Mouse (Mus musculus) left cerebral cortex, adult 11 months (tissue): Measurements from ENCODE around the gene Pgpep1.

Experiments used
- DNase-seq: peaks from one replicate; pipeline ENCODE4 v3.0.0; 2022; ENCODE audit warnings: low spot score

Pgpep1 gene

DNA sequence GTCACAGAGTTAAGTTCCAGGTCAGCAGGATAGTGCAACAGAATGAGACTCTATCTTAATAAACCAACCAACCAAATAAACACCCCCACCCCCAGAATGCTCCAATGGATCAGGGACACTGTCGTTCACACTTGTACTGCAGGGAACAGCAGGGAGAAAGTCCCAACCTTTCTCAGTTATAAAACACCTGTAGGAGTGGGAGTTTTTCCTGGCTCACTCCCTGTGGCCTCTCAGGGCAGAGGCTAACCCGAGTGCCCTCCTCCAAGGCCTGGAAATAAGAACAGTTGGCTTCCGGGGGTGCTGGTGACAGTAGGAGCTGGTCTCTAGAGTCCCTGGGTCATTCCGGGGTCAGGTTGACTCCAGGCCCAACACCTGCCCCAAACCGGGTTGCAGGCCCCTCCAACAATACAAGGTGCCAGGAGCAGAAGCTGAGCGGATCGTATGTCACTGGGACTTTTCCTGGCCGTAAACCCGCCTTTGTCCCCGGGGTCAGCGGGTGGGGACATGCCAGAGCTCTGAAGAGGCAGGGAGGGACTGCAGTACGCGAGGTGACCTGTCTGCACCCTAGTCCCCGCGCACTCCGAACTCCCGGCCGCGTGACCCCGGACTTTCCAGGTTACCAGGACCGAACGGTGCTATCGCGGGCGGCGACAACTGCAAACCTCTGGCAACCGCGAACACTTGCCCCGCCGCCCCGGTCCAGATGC, 1.1 kb downstream of the Pgpep1 start:
- no peak for DNase-seq

DNA sequence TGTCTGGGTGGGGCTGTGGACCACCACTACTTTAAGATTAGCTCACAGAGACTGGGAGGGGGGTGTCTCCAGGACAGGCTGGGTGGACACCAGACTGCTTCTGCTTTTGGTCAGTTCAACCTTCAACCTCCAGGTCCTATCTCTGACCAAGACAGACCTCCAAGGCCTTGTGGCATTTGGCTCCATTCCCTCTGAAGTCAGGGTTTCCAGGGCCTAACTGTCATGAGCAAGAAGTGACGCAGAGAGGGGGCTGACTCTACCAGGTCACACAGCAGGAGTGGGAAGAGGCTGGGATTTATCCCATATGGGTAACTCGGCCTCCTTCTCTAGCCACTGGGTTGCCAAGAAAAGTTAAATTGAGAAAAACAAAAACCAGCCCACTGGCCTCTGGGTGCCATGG, 2.4 kb downstream of the Pgpep1 start:
- no peak for DNase-seq

DNA sequence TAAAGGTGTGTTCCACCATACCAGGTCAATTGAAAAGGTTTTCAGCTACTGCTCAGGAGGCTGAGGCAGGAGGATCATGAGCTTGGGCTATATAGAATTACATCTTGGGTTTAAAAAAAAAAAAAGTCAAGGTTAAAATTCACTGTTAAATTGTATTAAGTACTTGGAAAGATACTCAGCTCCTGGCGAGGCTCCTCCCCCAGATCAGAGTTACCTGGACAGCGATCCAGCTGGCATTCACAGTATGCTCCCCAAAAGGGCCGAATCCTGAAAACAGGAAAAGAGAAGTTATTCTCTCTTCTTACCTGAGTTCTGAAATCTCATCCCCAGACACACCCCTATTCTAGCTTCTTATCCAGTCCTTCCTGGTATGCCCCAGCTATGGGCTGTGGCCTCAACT, 3.0 kb downstream of the Pgpep1 start:
- no peak for DNase-seq

DNA sequence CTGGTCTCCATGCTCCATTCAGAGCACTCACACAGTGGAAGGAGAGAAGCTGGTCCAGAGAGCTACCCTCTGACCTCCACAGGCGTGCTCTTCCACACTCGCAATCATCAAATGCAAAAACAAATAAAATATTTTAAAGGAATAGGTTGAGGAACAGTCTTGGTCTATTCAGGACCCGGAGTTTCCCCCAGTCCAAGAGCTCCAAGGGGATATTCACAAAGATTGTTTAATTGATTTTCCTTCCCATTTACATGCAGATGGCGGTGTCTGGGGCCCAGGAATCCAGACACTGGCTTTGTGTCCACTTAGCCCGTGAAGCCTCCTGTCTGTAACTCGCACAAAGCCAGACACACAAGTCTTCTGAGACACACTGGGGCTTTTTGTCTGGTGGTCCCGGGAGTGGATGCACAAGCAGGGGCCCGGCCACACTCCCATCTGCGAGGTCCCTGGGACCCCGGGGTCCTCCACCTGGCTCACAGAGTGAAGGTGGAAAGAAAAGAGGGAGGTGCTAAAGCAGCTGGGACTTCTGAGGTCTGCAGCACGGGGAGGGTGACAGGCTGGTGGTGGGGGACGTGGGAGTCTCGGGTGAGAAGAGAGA, 3.9 kb downstream of the Pgpep1 start:
- no peak for DNase-seq

DNA sequence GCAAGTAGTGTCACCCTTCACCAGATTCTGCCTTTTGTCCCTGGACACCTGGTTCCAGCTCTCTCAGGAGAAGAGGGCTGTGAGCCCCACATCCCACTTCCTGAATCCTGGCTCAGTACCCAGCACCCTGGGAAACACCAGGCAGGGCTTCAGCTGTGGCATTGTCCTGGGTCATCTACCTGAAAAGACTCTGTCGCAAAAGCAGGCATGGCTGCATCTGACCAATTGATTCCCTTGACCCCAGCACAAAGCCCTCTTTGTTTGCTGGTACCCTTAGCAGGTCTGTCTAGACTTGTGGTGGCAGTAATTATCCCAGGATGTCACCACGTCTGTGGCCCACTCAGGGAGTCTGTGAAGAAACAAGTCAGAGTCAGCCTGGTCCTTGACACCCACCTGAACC, 4.7 kb downstream of the Pgpep1 start:
- DNase-seq = no peak

DNA sequence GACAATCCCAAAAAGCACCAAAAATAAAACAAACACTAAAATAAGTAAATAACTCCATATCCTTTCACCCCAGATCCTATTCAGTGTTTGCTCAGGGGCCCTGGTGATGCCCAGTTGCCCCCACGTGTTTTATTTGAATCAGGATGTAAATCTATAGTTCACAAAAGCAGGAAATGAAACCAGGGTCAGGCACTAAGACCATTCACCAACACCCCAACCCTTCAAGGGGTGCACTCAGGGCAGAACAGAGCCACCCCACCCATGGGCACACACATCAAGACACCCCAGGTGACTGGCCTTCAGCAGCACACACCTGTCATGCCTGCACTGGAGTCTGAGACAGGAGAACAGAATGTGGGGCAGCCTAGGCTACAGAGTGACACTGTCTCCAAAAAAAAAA, 6.1 kb downstream of the Pgpep1 start:
- DNase-seq = no peak

DNA sequence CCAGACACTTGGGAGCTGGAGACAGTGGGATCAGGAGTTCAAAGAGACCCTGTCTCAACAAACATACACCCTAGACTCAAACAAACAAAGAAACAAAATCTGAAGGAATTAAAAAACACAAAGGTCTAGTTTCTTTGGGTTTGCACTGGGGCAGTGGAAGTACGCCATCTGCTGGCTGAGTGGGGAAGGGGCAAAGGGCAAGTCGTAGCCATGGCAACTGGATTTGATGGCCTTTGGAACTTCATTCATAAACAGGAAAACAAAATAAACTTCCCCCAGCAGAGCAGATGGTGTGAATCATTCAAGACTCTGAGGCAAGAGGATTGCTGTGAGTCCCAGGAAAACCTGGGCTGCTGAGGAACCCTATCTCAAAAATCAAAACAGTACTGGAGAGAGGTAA, 7.0 kb downstream of the Pgpep1 start:
- DNase-seq = no peak

DNA sequence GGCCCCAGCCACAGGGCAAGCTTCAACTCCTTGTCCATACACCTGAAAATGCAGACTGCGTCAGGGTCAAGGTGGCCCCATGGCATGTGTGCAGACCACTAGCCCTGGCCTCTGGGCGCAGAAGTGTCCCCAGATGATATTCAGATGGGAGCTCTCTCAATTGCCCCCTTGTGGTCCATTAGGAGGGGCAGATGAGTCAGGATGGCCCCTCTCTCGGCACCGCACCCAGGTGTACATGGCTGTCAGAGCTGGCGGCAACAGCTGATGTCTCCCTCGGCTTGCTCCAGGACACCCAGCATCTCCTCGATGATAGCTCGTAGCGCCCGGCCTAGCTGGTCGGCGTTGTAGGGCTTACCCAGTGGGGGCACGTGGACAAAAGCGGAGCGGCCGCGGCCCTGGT, 9.8 kb downstream of the Pgpep1 start:
- no peak for DNase-seq

DNA sequence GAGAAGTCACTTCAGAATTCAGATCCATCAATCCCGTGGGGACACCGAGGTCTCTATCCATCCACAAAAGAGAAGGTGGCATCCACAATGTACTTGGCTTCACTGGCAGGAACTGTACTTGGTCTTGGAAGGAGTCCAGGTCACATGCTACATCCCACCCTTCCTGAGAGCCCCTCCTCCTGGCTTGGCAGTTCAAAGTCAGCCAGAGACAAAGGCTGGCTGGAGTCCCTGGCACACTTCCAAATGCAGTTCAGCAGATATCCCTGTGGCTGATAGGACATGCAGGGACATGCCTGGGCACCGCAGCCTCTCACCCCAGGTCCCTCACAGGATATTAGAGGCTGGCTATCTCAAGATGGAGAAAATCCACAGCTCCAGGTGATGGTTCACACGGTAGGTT, 10.9 kb downstream of the Pgpep1 start:
- DNase-seq = no peak

DNA sequence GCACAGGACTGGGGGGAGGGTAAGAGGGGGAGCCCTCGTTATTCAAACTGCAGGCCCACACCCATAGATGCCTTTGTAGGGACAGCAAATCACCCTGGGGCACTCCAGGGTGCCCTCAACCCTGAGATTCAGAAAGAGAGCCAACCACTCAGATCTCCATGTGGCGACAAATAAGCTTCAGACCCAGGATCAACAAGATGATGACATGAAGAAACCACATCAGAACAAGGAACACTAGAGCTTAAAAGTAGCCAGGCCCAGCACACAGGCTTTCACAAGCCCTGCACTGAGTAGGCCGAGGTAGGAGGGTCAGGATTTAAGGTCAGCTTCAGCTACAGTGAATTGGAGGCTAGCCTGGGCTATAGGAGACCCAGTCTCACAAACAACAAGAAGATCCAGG, 11.3 kb downstream of the Pgpep1 start:
- DNase-seq = no peak

DNA sequence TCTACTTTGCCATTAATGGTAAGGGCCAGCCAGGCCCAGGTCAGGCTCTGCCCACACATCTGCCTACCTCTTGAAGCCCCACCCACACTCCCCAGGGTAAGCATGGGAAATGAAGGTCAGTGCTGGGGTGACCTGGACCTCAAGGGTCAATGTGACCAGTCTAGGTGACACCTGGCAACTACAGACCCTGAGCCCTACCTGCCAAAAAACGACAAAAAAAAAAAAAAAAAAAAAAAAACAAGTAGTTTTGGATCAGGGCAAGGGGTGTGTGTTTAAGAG, 12.1 kb downstream of the Pgpep1 start:
- no peak for DNase-seq

DNA sequence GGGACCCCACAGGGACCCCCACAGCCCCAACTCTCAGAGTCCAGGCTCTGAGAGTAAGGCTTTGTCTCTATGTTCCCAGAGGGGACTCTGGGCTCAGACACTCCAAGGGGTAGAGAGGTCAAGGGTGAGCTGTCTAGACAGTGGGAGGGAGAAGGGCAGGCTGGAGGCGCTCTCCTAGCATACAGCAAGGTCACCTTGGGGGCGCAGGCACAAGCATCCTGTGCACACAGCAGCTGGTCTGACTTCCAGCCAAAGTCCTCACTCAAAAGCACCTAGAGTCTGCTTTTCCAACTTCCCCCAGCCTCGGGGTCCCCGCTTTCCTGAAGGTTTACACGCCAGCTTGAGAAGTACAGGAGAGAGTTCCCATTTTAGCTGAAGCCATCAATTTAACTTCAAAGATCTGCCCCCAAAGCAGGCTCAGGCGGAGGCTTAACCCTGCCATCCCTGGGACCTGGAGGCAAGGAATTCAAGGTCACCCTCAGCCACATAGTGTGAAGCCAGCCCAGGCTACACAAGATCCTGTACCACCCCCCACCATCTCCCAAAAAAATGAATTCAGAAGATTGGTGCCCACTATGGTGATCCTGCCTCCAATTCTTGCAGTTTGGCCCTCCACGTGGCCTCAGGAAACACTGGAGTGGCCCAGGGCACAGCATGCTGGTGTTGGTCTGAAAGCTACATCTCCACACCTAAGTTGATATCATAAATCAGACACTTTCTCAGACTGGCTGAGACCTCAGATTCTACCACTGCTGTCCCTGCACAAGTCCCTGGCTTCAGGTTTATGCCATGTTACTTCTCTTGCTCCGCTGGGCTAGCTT, 12.6 kb downstream of the Pgpep1 start:
- no peak for DNase-seq

DNA sequence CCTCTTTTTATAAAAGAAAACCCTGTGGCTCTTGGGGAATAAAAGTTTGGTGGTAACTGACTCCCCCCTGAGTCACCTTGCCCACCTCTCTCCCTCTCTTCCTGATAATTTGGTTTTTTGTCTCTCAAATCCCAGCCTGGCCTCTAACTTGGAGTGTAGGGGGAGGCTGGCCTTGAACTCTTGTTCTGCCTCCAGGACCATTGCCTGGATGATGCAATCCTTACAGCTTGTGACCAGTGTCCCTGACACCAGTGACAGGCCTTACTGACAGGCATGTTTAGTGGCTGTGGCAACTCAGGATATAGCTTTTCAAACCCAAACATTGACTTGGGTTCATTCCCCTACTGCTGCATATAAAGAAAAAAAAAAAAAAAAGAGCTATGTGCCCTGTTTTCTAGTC, 13.4 kb downstream of the Pgpep1 start:
- no peak for DNase-seq

DNA sequence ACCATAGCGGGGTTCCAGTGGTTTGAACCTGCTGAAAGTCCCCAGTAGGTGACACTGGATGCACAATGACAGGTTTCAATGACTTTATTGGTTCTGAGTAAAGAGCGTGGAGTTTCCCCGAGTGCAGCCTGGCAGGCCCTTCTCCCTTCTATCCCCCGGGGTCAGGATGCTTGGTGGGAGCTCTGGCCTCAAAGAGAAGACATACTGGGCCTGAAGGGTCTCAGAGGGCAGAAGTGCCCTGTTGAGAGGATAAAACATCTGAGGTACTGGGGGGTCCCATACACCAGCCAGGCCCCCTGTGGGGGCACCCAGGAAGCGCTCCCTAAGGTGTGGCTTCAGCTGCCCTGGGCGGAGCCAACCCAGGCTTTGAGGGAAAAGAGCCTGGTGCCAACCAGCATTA, 13.8 kb downstream of the Pgpep1 start:
- DNase-seq = no peak

DNA sequence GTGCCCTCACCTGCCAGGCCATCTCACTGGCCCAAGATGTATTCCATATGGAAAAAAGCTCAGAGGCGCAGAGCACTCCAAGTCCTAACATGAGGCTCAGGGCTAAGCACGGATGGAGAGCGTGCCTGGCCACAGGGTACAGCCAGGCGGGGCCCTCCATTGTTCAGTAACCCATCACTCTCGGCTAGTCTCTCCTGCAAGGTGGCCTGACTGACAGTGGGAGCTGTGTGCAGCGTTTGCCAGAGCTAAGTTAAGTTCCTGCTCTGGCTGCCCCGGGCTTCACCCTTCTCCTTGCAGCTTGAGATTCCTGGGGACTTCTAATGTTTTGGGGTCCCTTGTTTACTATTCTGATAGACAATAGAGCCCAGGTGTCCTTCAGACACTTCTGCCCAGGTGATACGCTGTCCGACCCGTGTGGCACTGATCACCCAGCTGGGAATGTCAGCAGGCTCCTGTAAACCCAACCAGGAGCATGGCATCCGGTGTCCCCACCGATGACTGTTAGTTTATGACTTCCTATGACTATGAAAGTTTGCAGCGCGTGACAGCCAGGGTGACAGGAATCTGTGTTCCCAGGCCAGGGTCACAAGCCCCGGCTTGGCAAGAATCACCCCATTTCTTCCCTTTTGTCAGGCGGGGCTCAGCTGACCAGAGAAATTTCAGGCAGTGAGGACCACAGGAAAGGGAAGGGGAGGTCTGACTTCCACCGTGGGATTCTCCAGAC, 14.5 kb downstream of the Pgpep1 start:
- DNase-seq = no peak

DNA sequence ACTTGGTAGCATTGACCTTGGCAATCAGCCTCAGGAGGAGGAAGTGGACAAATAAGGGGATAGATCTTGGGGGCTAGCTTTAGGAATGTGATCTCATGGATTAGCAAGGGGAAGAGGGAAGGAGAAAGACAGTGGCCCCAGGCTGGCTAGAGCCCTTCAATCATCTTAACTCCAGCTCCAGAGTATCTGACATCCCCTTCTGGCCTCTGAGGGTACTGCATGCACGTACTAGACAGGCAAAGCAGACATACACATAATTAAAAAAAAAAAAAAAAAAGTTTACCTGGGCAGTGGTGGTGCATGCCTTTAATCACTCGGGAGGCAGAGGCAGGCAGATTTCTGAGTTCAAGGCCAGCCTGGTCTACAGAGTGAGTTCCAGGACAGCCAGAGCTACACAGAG, 16.1 kb downstream of the Pgpep1 start:
- no peak for DNase-seq

DNA sequence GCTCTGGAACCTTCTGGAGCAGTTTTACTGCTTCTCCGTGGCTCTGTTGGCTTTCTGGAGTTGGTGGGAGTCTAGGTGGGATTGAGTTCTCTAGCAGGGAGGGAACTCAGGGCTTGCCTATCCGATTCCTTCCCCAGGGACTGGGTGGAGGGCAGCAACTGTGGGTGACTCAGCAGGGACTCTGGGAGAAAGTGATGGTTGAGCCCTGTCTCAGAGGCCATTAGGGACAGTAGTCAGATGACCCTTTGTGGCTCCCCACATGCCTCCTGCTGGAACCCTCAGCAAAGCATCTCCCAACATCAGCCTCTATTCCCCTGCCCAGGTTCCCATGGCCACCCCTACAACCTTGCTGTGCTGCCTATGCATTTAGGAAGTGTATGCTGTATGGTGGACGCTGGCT, 17.2 kb downstream of the Pgpep1 start:
- DNase-seq = no peak

DNA sequence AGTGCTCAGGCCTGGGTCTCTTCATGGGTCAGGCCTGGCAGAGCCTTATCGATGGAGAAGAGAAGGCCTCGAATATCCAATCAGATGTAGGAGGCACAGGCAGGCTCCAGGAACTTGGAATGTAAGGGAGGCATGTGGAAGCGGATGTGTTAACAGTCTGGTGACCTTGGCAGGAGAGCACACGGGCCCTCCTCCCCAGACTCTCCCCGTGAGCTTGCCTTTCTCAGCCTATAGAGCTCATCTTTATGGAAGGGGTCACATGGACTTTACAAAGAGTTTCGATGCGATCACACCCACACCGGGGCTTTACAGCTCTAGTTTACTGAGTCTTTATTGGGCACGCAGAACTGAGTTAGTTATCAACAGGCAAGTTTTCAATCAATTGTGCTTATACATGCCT, 21.4 kb downstream of the Pgpep1 start:
- no peak for DNase-seq

DNA sequence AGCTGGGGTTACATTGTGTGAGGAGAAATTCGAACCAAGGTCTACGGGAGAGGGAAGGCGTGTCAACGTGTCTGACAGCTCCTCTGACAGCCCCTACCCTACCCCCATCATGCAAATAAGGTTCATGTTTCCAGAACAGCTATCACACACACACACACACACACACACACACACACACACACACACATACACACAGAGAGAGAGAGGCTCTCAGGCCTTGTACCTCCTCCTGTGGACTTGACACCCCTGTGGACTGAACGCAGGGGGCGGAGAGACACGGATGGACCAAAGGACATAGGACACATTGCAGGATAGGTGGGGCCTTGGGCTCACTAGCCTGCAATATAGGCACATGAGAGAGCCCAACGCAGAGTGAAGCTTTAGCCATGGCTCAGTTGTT, 23.4 kb downstream of the Pgpep1 start:
- no peak for DNase-seq

DNA sequence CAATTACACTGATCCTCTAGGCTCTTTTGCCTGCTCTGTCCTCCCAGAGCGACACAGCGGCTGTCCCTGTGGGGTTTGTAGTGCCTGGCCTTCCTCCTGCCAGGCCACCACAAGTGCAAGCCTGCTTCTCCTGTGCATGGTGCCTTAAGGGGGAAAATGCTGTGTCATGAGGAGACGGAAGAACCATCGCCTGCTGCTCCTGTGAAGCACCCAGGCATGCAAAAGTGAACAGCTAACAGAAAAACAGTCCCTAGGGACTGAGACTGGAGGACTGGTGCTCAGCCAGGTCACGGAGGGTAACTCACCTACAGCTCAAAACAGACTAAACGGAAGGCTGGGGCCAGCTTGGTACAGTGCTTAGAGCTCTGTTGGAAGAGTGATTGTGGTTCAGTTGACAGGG, 24.7 kb downstream of the Pgpep1 start:
- DNase-seq = no peak

DNA sequence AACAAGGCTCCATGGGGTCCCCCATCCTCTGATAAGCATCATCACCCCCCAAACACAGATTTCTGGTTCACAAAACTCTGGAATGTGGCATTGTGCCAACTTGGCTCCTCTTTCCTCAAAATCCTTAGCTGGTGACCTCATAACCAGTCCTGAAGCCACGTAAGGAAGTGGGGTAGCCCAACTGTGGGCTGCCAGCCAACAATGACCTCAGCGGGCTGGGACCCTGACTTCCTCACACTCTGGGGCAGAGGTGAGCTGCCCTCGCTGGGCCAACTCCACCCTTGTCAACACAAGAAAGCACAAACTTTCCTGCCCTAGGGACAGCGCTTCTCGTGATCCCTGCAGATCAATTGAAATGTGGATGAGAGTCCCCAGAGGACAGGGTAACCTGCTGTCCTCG, 26.1 kb downstream of the Pgpep1 start:
- no peak for DNase-seq

DNA sequence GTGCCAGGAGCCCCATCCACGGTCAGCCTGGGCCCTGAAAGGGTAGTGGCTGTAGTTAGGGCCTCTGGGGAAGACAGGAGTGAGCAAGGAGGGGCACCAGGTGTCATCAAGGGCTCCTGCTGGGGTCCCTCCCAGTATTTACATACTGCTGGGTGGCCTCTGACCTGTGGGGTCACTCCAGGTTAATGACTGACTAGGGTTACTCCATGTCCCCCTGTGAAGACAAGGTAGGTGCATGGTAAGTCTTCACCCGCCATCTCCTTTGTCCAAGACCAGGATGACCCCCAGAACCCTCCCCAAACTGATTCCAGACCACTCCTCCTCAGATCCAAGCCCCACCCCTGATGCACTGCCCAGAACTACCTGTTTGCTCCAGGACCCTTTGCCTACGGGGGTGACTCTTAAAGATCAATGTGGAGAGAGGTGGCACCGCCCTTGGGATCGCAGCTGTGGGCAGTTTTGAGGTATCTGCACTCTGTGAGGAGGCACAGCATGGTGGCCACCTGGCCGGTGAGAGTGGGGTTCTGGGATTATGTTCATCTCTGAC, 27.8 kb downstream of the Pgpep1 start, which contains the start of gene Gdf15:
Gene Gdf15, minus strand, starts transcription at position 111 of the 547 bp plus-strand sequence.
- no peak for DNase-seq

DNA sequence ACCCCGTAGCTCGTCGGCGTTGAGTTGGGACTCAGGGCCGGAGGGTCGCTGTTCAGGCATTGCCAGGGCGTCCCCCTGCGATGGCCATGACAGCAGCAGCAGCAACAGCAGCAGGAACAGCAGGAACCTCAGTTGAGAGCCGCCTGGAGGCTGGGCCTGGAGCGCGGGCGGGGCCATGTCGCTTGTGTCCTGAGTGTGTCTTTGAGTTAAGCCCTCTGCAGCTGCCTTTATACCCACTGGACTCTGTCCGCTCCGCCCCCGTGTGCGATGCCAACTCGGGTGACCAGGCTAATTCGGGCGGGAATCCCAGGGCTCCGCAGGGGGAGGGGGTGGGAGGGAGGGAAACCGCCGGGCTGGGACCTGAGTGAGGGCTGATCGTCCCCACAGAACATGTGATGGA, 28.8 kb downstream of the Pgpep1 start:
- no peak for DNase-seq
